In genomic region chr6:85522026-85522425, GRCm38 (mm10) we compare ENCODE assay signal across 22 mouse cellular contexts. TPM values are rescaled to one million over a fixed set of nuclear protein-coding genes. Genes with fewer than 3 reads are reported as not detected.
A peak's percentile ranks its signal among the peaks of the same experiment; 100 is the strongest.
DNase-seq lines count a peak whose midpoint lies in the region; ATAC-seq and TF ChIP-seq lines count a peak whose summit lies in the region.
"Had no signal": no experiment of that assay in that cellular context is flagged by ENCODE, and none has a peak within 500 bp of the region (broad histone marks: within the 10 kb centered on the region; RNA-seq: fewer than 3 reads in every experiment).

No protein-coding gene starts in this region.

- no peak overlapping the region for H3K9ac ChIP-seq in ES-E14 (ENCODE audit: insufficient read depth, low read depth, low read length, poor library complexity, severe bottlenecking)
- no peak overlapping the region for H3K9ac ChIP-seq in intestine, embryonic 15.5 days
- H3K9ac ChIP-seq in intestine, postnatal 0 days (ENCODE audit: low read depth, low read length): no peak overlapping the region
- H3K9ac ChIP-seq: embryonic facial prominence, embryonic 13.5 days; embryonic facial prominence, embryonic 15.5 days; forebrain, embryonic 12.5 days had no signal

- no peak overlapping the region for H3K27ac ChIP-seq in ES-E14 (ENCODE audit: insufficient read depth, low read depth, low read length, poor library complexity, severe bottlenecking)
- H3K27ac ChIP-seq in intestine, embryonic 15.5 days: no peak overlapping the region
- H3K27ac ChIP-seq in intestine, postnatal 0 days (ENCODE audit: low read depth, low read length): no peak overlapping the region
- H3K27ac ChIP-seq: embryonic facial prominence, embryonic 13.5 days; embryonic facial prominence, embryonic 15.5 days; forebrain, embryonic 10.5 days; forebrain, embryonic 12.5 days had no signal

- DNase-seq in ES-CJ7 (ENCODE audit: low read depth, low spot score) (peak; percentile 71), ES-E14 (ENCODE audit: low read depth, low spot score) (no peak), ZHBTc4 (ENCODE audit: low read depth, low spot score) (peak; percentile 45)
- DNase-seq in right cerebral cortex, postnatal 10 days (ENCODE audit: low spot score in 2 of 2): no peak
- DNase-seq: adrenal gland, adult 2 months; adrenal gland, postnatal 10 days; adrenal gland, postnatal 25 days; cerebellum, adult 11 months; cerebellum, adult 8-10 months; embryo, embryonic 11 days had no signal

- in situ Hi-C loops in ES-E14 (cut with MboI; ENCODE audit: low sequenced_read_pairs in 2 of 2, unreplicated experiment in 2 of 2): no loop called here

- no peaks in the 10 kb centered on the region for H3K36me3 ChIP-seq in ES-E14 (ENCODE audit: control insufficient read depth, insufficient read depth, low read length, poor library complexity, severe bottlenecking)
- H3K36me3 ChIP-seq in intestine, embryonic 15.5 days: no peaks in the 10 kb centered on the region
- H3K36me3 ChIP-seq in intestine, postnatal 0 days (ENCODE audit: control insufficient read depth, insufficient read depth): no peaks in the 10 kb centered on the region
- H3K36me3 ChIP-seq: embryonic facial prominence, embryonic 13.5 days; embryonic facial prominence, embryonic 15.5 days; forebrain, embryonic 10.5 days; forebrain, embryonic 12.5 days had no signal

- H3K27me3 ChIP-seq in intestine, embryonic 15.5 days (replicated peaks): peaks cover 12% of the 10 kb centered on the region; the same call in 1 of the 2 replicates
- 0 out of 2 replicates have a peak, but pooled peaks cover 5% of the 10 kb centered on the region for H3K27me3 ChIP-seq in intestine, postnatal 0 days (replicated peaks; ENCODE audit: control insufficient read depth, insufficient read depth, low read length)

- no peak for TF ChIP-seq CTCF in intestine, postnatal 0 days (IDR thresholded peaks at IDR 0.05; ENCODE audit: low read depth)

- H3K9me3 ChIP-seq in ES-E14 (ENCODE audit: control insufficient read depth, insufficient read depth, low read depth, low read length): no peaks in the 10 kb centered on the region
- no peaks in the 10 kb centered on the region for H3K9me3 ChIP-seq in intestine, embryonic 15.5 days
- H3K9me3 ChIP-seq in intestine, postnatal 0 days (ENCODE audit: control insufficient read depth): no peaks in the 10 kb centered on the region
- H3K9me3 ChIP-seq: embryonic facial prominence, embryonic 13.5 days; embryonic facial prominence, embryonic 15.5 days; forebrain, embryonic 10.5 days; forebrain, embryonic 12.5 days had no signal

- no peak overlapping the region for H3K4me3 ChIP-seq in ES-E14 (ENCODE audit: insufficient read depth in 1 of 2, low read depth in 1 of 2, low read length in 2 of 2, poor library complexity in 1 of 2, severe bottlenecking in 1 of 2)
- no peak overlapping the region for H3K4me3 ChIP-seq in intestine, embryonic 15.5 days (replicated peaks)
- H3K4me3 ChIP-seq in intestine, postnatal 0 days (ENCODE audit: low read depth, low read length): no peak overlapping the region
- H3K4me3 ChIP-seq: embryonic facial prominence, embryonic 13.5 days; embryonic facial prominence, embryonic 15.5 days; erythroblast, embryonic 14.5 days; forebrain, embryonic 10.5 days; forebrain, embryonic 12.5 days had no signal

- no peak overlapping the region for H3K4me2 ChIP-seq in intestine, embryonic 15.5 days (replicated peaks)
- no peak overlapping the region for H3K4me2 ChIP-seq in intestine, postnatal 0 days (replicated peaks; ENCODE audit: low read depth)
- H3K4me2 ChIP-seq: embryonic facial prominence, embryonic 13.5 days; embryonic facial prominence, embryonic 15.5 days; forebrain, embryonic 12.5 days had no signal

- 85% methylated on average over 5 of the region's 5 CpGs for WGBS in intestine, embryonic 15.5 days
- 78% methylated on average over 5 of the region's 5 CpGs for WGBS in intestine, postnatal 0 days

- ATAC-seq in intestine, embryonic 15.5 days: no peak
- ATAC-seq in intestine, postnatal 0 days: no peak
- ATAC-seq: forebrain, embryonic 14.5 days; forebrain, embryonic 16.5 days had no signal

- H3K4me1 ChIP-seq in ES-E14 (ENCODE audit: control insufficient read depth in 2 of 2, insufficient read depth in 2 of 2, low read length in 2 of 2, poor library complexity in 1 of 2): peaks cover 11 to 13% of the 10 kb centered on the region in 2 experiments
- no peaks in the 10 kb centered on the region for H3K4me1 ChIP-seq in intestine, embryonic 15.5 days (replicated peaks)
- H3K4me1 ChIP-seq in intestine, postnatal 0 days (replicated peaks; ENCODE audit: control insufficient read depth, insufficient read depth, low read length): no peaks in the 10 kb centered on the region
- H3K4me1 ChIP-seq: embryonic facial prominence, embryonic 13.5 days; embryonic facial prominence, embryonic 15.5 days had no signal

TF ChIP-seq in ES-E14, 5 proteins besides CTCF, POLR2A, EP300 and RAD21:
- TF ChIP-seq ZNF384 (IDR thresholded peaks at IDR 0.05; ENCODE audit: low read depth, low read length) (no peak), MAFK (IDR thresholded peaks at IDR 0.05; ENCODE audit: insufficient read depth, low read depth, low read length) (peak; percentile 69), CHD2 (IDR thresholded peaks at IDR 0.05; ENCODE audit: low read depth, low read length) (no peak), ZC3H11A (IDR thresholded peaks at IDR 0.05; ENCODE audit: borderline replicate concordance, low read depth, low read length) (no peak), HCFC1 (IDR thresholded peaks at IDR 0.05; ENCODE audit: borderline replicate concordance, insufficient read depth, low read length) (no peak)

RNA-seq across cellular contexts. Expression of gene Egr4, which starts 8.6 kb away (rescaled TPM):
- 0.21 and 0.31 TPM in 2 replicates for total RNA-seq in ES-E14 (2012; rRNA removed)
- polyA plus RNA-seq in intestine, embryonic 15.5 days (2015; fragmentation: Nextera tagmentation; extraction: Ambion mirVana): not detected in 2 replicates
- not detected in 2 replicates for polyA plus RNA-seq in intestine, postnatal 0 days (2015; fragmentation: Nextera tagmentation; extraction: Ambion mirVana)
- total RNA-seq: adrenal gland, adult 2 months; adrenal gland, postnatal 25 days; MEL had no signal
- polyA plus RNA-seq: adrenal gland, adult 2 months; C2C12; embryonic facial prominence, embryonic 11.5 days; embryonic facial prominence, embryonic 13.5 days; embryonic facial prominence, embryonic 15.5 days; erythroblast, embryonic 14.5 days; forebrain, embryonic 10.5 days; forebrain, embryonic 12.5 days; forebrain, embryonic 14.5 days had no signal

RNA-seq across cellular contexts. Expression of gene Fbxo41, which starts 19.2 kb away (rescaled TPM):
- total RNA-seq in ES-E14 (2012; rRNA removed): 0.54 and 0.85 TPM in 2 replicates
- 0.08 and 0.21 TPM in 2 replicates for polyA plus RNA-seq in intestine, embryonic 15.5 days (2015; fragmentation: Nextera tagmentation; extraction: Ambion mirVana)
- 0.09 and 0.10 TPM in 2 replicates for polyA plus RNA-seq in intestine, postnatal 0 days (2015; fragmentation: Nextera tagmentation; extraction: Ambion mirVana)
- polyA plus RNA-seq: erythroblast, embryonic 14.5 days had no signal

Comparison
In these comparisons a context has a peak if more than half of its experiments do, and no peak if none do; other contexts are left out.
1. DNase-seq: peak in ES-CJ7 (single experiment) and ZHBTc4 (single experiment); none in ES-E14 (single experiment) and right cerebral cortex, postnatal 10 days (0 of 2).